Mouse (Mus musculus) cerebellum, postnatal 10 days (tissue): ENCODE measurements around the gene Snx32.

ENCODE experiments used
- DNase-seq, 2 experiments: peaks; one replicate each; pipeline ENCODE4 v3.0.0; 2021; ENCODE audit warnings: mixed read lengths in 2 of 2

Snx32 gene

GRCm38 (mm10) chr19:5510031-5511026 lies at the start of gene Snx32:
TSS of gene Snx32 (minus strand) at chr19:5510538.
- peak; percentile 98 to 99 for DNase-seq

GRCm38 (mm10) chr19:5559631-5560456 lies 49.5 kb upstream of the Snx32 start:
- DNase-seq, result peak; percentile 25

- no peak for DNase-seq
These were observed 48.9 kb upstream of the Snx32 start for GRCm38 (mm10) chr19:5559229-5559628.

- DNase-seq, result no peak
These were observed 48.4 kb upstream of the Snx32 start for GRCm38 (mm10) chr19:5558770-5559169.

- DNase-seq, result no peak
These were observed 47.8 kb upstream of the Snx32 start for GRCm38 (mm10) chr19:5558169-5558568.

GRCm38 (mm10) chr19:5554212-5554611 lies 43.9 kb upstream of the Snx32 start:
- no peak for DNase-seq

GRCm38 (mm10) chr19:5553802-5554201 lies 43.5 kb upstream of the Snx32 start:
- no peak for DNase-seq

GRCm38 (mm10) chr19:5547471-5548056 lies 37.2 kb upstream of the Snx32 start:
- no peak for DNase-seq

- no peak for DNase-seq
These were observed 33.7 kb upstream of the Snx32 start for GRCm38 (mm10) chr19:5544031-5544430.

GRCm38 (mm10) chr19:5543362-5543761 lies 33.0 kb upstream of the Snx32 start:
- DNase-seq, result no peak

- no peak for DNase-seq
These were observed 28.4 kb upstream of the Snx32 start for GRCm38 (mm10) chr19:5538786-5539185.

- DNase-seq, result no peak
These were observed 22.2 kb upstream of the Snx32 start for GRCm38 (mm10) chr19:5532520-5532919.

GRCm38 (mm10) chr19:5530138-5530524 lies 19.8 kb upstream of the Snx32 start:
- no peak for DNase-seq

GRCm38 (mm10) chr19:5529325-5530137 lies 19.2 kb upstream of the Snx32 start:
- peak; percentile 98 to 99 for DNase-seq

GRCm38 (mm10) chr19:5525204-5525603 lies 14.9 kb upstream of the Snx32 start:
- no peak for DNase-seq

- DNase-seq, result no peak
These were observed 8.4 kb upstream of the Snx32 start for GRCm38 (mm10) chr19:5518721-5519120.

- DNase-seq, result no peak
These were observed 6.7 kb upstream of the Snx32 start for GRCm38 (mm10) chr19:5516906-5517505.

GRCm38 (mm10) chr19:5515840-5516777 lies 5.8 kb upstream of the Snx32 start:
- DNase-seq, result no peak

GRCm38 (mm10) chr19:5513005-5513349 lies 2.6 kb upstream of the Snx32 start:
- no peak for DNase-seq

- no peak for DNase-seq
These were observed 2.0 kb upstream of the Snx32 start for GRCm38 (mm10) chr19:5512091-5513004.
